Mouse (Mus musculus) heart, embryonic 16.5 days (tissue): ENCODE data around the gene Gm37240. TPM values are rescaled to one million over a fixed set of nuclear protein-coding genes. Genes with fewer than 3 reads are reported as not detected.

Experiments used
- ATAC-seq: fragments of 200-750 bp; cut with Nextera tagmentation; replicated peaks from 2 replicates; pipeline ENCODE4 v1.8.0; 2017; ENCODE audit warnings: moderate number of reproducible peaks; ENCODE audit not compliant: insufficient read depth, low FRiP score; ENCODE audit errors: extremely low read depth
- H3K27ac ChIP-seq: fragments of 300-500 bp; sonication (generic); 2 replicates; pipeline ENCODE4 v1.5.1; 2014; ENCODE audit warnings: mild to moderate bottlenecking, low read length, control low read depth, moderate library complexity
- H3K27me3 ChIP-seq: fragments of 300-500 bp; sonication (generic); 2 replicates; pipeline ENCODE4 v1.6.1; 2014; ENCODE audit warnings: low read length, mixed read lengths; ENCODE audit not compliant: control insufficient read depth, insufficient read depth
- H3K36me3 ChIP-seq: fragments of 300-500 bp; sonication (generic); 2 replicates; pipeline ENCODE4 v1.6.1; 2014; ENCODE audit not compliant: control insufficient read depth, insufficient read depth
- H3K4me1 ChIP-seq: fragments of 300-500 bp; sonication (generic); 2 replicates; pipeline ENCODE4 v1.6.1; 2014; ENCODE audit warnings: low read length, mixed read lengths; ENCODE audit not compliant: control insufficient read depth, insufficient read depth
- H3K4me2 ChIP-seq: fragments of 300-500 bp; sonication (generic); 2 replicates; pipeline ENCODE4 v1.6.1; 2014; ENCODE audit warnings: low read depth, mild to moderate bottlenecking, control low read depth, low read length
- H3K4me3 ChIP-seq: fragments of 300-500 bp; sonication (generic); 2 replicates; pipeline ENCODE4 v1.5.1; 2014; ENCODE audit warnings: mild to moderate bottlenecking, control low read depth, low read length
- H3K9ac ChIP-seq: fragments of 300-500 bp; sonication (generic); 2 replicates; pipeline ENCODE4 v1.6.1; 2014; ENCODE audit warnings: low read length, control low read depth
- H3K9me3 ChIP-seq: fragments of 300-500 bp; sonication (generic); replicated peaks from 2 replicates; pipeline ENCODE4 v1.6.1; 2016; ENCODE audit warnings: low read length; ENCODE audit not compliant: control insufficient read depth
- WGBS: fragments of 180-500 bp; shearing (Covaris S2); extraction: QIAGEN DNeasy Blood & Tissue Kit; methylation state at CpG from one replicate; pipeline ENCODE4 v1.1.7; 2014; 5-methylcytosine and 5-hydroxymethylcytosine counted together
- polyA plus RNA-seq: library from polyadenylated mRNA; unstranded; fragments of >200 nt; fragmentation: Nextera tagmentation; extraction: Ambion mirVana; gene quantifications from 2 replicates; pipeline ENCODE4 v1.2.1, GENCODE M21; 2015

The Gm37240 gene
- polyA plus RNA-seq, 1 experiment from 2014 or later = 18.4 TPM

- Histone ChIP-seq H3K36me3 (no peaks in the 10 kb centered on the region), H3K27me3 (no peaks in the 10 kb centered on the region), H3K27ac (no peak overlapping the region), H3K9me3 (no peaks in the 10 kb centered on the region), H3K4me3 (no peak overlapping the region), H3K4me1 (peaks cover 2% of the 10 kb centered on the region; the same call in 1 of the 2 replicates), H3K4me2 (no peak overlapping the region), H3K9ac (no peak overlapping the region)
- 62% methylated on average over 2 of the region's 2 CpGs for WGBS
- no peak for ATAC-seq
Measured at GRCm38 (mm10) chr3:85571276-85571675, 316.0 kb downstream of the Gm37240 start.

GRCm38 (mm10) chr3:85564603-85565002, 322.7 kb downstream of the Gm37240 start:
- H3K4me2 ChIP-seq = no peak overlapping the region
- H3K9me3 ChIP-seq = no peaks in the 10 kb centered on the region
- H3K4me1 ChIP-seq = peaks cover 5% of the 10 kb centered on the region; the same call in 1 of the 2 replicates
- peak; percentile 45; the same call in 1 of the 2 replicates for ATAC-seq
- peak overlapping the region; percentile 66 for H3K27ac ChIP-seq
- H3K4me3 ChIP-seq = no peak overlapping the region
- H3K9ac ChIP-seq = no peak overlapping the region
- H3K36me3 ChIP-seq = no peaks in the 10 kb centered on the region
- no peaks in the 10 kb centered on the region for H3K27me3 ChIP-seq
- WGBS = 28% methylated on average over 2 of the region's 2 CpGs

GRCm38 (mm10) chr3:85553731-85554277, 333.5 kb downstream of the Gm37240 start:
- Histone ChIP-seq H3K27ac (no peak overlapping the region), H3K36me3 (no peaks in the 10 kb centered on the region), H3K4me3 (no peak overlapping the region), H3K9ac (no peak overlapping the region), H3K4me1 (peaks cover 28% of the 10 kb centered on the region), H3K9me3 (no peaks in the 10 kb centered on the region), H3K27me3 (no peaks in the 10 kb centered on the region), H3K4me2 (no peak overlapping the region)
- WGBS = 86% methylated on average over 6 of the region's 6 CpGs
- ATAC-seq = no peak

DNA sequence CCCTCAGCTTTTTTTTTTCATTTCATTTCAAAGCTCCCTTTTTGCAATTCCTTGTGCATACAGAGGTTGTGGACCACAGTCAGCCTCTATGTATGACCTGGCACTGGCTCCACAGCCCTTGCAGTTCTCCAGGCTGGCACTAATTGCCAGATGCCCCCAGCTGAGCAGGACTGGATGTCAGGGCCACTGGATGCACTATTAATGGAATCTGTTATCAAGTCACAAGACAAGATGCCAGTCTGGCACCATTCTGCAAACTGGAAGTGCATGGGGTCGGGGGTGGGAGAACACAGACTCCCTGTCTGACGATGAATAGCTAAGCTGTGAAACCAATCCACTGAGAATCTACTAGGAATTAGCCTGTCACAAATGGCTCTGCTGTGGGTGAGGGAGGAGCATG, 336.0 kb downstream of the Gm37240 start:
- Histone ChIP-seq H3K9ac (no peak overlapping the region), H3K36me3 (no peaks in the 10 kb centered on the region), H3K27me3 (no peaks in the 10 kb centered on the region), H3K4me3 (no peak overlapping the region), H3K4me1 (peaks cover 28% of the 10 kb centered on the region), H3K9me3 (no peaks in the 10 kb centered on the region), H3K4me2 (no peak overlapping the region; the same call in 1 of the 2 replicates), H3K27ac (peak overlapping the region; percentile 88)
- 32% methylated on average over 2 of the region's 2 CpGs for WGBS
- peak; percentile 61 for ATAC-seq

DNA sequence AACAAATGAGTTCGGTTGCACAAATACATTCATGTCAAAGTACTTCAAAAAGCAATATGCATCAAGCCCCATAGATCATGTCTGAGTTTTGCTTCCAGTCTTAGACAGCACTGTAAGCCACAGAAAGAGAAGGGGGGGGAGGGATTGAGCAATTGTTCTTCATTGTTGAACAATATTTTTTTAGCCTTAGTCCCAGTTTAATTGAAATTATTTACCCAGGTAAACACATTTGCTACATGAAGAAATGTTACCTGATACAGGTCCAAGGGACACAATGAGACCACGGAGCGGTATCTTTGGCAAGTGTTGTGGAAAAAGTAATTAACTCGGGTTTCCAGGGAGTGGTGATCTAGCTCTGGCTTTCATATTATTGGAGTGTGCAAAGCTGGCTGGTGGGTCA, 337.0 kb downstream of the Gm37240 start:
- Histone ChIP-seq H3K9ac (no peak overlapping the region), H3K27me3 (no peaks in the 10 kb centered on the region), H3K36me3 (no peaks in the 10 kb centered on the region), H3K4me3 (no peak overlapping the region), H3K4me2 (no peak overlapping the region), H3K27ac (no peak overlapping the region), H3K4me1 (peaks cover 28% of the 10 kb centered on the region), H3K9me3 (no peaks in the 10 kb centered on the region)
- ATAC-seq = no peak
- WGBS = 70% methylated on average over 4 of the region's 4 CpGs

DNA sequence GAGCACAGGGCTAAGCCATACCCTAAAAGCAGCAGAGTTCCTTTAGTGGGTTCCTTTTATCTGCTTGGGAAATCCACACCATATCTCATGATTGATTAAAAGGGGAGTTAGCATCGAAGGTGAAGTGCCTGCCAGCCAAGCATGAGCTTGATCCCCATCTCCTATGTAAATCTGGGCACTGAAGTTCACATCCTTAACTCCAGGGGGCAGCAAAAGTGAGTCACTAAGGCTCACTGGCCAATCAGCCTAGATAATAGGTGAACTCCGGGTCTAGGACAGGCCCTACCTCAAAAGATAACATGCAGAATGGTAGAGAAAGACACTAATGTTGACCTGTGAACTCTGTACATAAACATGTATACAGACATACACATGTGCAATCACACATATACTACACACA, 343.7 kb downstream of the Gm37240 start:
- WGBS = 38% methylated on average over 2 of the region's 2 CpGs
- Histone ChIP-seq H3K9me3 (no peaks in the 10 kb centered on the region), H3K4me3 (no peak overlapping the region), H3K4me1 (no peaks in the 10 kb centered on the region), H3K27ac (no peak overlapping the region), H3K4me2 (no peak overlapping the region), H3K27me3 (no peaks in the 10 kb centered on the region), H3K36me3 (no peaks in the 10 kb centered on the region), H3K9ac (no peak overlapping the region)
- no peak for ATAC-seq

- no peak overlapping the region for H3K27ac ChIP-seq
- ATAC-seq = no peak
- no peak overlapping the region for H3K4me3 ChIP-seq
- no peaks in the 10 kb centered on the region for H3K4me1 ChIP-seq
- 61% methylated on average over 3 of the region's 3 CpGs for WGBS
- no peak overlapping the region for H3K4me2 ChIP-seq
- H3K36me3 ChIP-seq = no peaks in the 10 kb centered on the region
- no peaks in the 10 kb centered on the region for H3K27me3 ChIP-seq
- H3K9me3 ChIP-seq = no peaks in the 10 kb centered on the region
- H3K9ac ChIP-seq = no peak overlapping the region
Measured at GRCm38 (mm10) chr3:85542765-85543164, 344.6 kb downstream of the Gm37240 start.

- Histone ChIP-seq H3K36me3 (no peaks in the 10 kb centered on the region), H3K4me3 (no peak overlapping the region)
Measured at GRCm38 (mm10) chr3:85535621-85536520, 351.4 kb downstream of the Gm37240 start.

DNA sequence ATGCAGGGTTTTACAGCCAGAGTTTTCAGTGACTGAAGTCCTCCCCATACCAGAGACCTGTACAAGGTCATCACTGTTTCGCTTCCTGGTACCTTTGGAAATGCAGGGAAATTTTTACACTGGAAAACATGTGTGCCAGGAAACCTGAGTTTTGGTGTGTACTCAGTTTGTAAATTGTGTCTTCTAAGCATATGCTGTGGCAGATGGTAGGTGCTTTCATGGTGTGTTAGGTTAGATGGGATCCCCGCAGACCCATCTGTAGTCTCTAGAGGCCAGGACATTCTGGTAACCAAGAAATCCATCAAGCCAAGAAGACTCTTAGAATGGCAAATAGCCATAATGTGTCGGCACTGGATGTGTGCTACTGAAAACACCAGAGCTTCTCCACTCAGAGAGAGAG, 352.3 kb downstream of the Gm37240 start:
- no peak overlapping the region for H3K27ac ChIP-seq
- H3K9ac ChIP-seq = no peak overlapping the region
- no peak for ATAC-seq
- H3K36me3 ChIP-seq = no peaks in the 10 kb centered on the region
- WGBS = 76% methylated on average over 3 of the region's 3 CpGs
- H3K27me3 ChIP-seq = no peaks in the 10 kb centered on the region
- no peak overlapping the region for H3K4me3 ChIP-seq
- no peaks in the 10 kb centered on the region for H3K9me3 ChIP-seq
- no peak overlapping the region for H3K4me2 ChIP-seq
- no peaks in the 10 kb centered on the region for H3K4me1 ChIP-seq

More at GRCm38 (mm10) chr3:85535621-85536520, 351.4 kb downstream of the Gm37240 start:
- no peaks in the 10 kb centered on the region for H3K27me3 ChIP-seq
- no peak overlapping the region for H3K4me2 ChIP-seq
- no peaks in the 10 kb centered on the region for H3K4me1 ChIP-seq
- ATAC-seq = no peak
- no peak overlapping the region for H3K9ac ChIP-seq
- H3K9me3 ChIP-seq = no peaks in the 10 kb centered on the region
- WGBS = 83% methylated on average over 11 of the region's 11 CpGs
- H3K27ac ChIP-seq = no peak overlapping the region
